Mouse (Mus musculus) kidney, postnatal 0 days (tissue): ENCODE data around the gene Tnfaip8l3. TPM values are rescaled to one million over a fixed set of nuclear protein-coding genes. Genes with fewer than 3 reads are reported as not detected.
"Not testable (repeated sequence)": the region's sequence is repeated elsewhere in the genome, so short reads cannot be mapped to it uniquely, and the experiment has no call there.

Experiments used
- ATAC-seq: fragments of 200-750 bp; cut with Nextera tagmentation; replicated peaks from 2 replicates; pipeline ENCODE4 v1.8.0; 2017; ENCODE audit warnings: low read depth, moderate number of reproducible peaks, moderate TSS enrichment, moderate library complexity; ENCODE audit not compliant: low FRiP score
- DNase-seq: peaks from one replicate; pipeline ENCODE4 v3.0.0-alpha.2; 2016; ENCODE audit warnings: low spot score
- H3K27ac ChIP-seq: fragments of 300-500 bp; sonication (generic); 2 replicates; pipeline ENCODE4 v1.5.1; 2014; ENCODE audit warnings: mild to moderate bottlenecking
- H3K27me3 ChIP-seq: fragments of 300-500 bp; sonication (generic); 2 replicates; pipeline ENCODE4 v1.6.1; 2014; ENCODE audit warnings: low read length, mixed read lengths; ENCODE audit not compliant: insufficient read depth
- H3K36me3 ChIP-seq: fragments of 300-500 bp; sonication (generic); 2 replicates; pipeline ENCODE4 v1.6.1; 2014; ENCODE audit warnings: low read length, mixed read lengths; ENCODE audit not compliant: insufficient read depth
- H3K4me1 ChIP-seq: fragments of 300-500 bp; sonication (generic); replicated peaks from 2 replicates; pipeline ENCODE4 v1.6.1; 2014; ENCODE audit warnings: antibody characterized with exemption, low read length, mixed read lengths; ENCODE audit not compliant: insufficient read depth
- H3K4me2 ChIP-seq: fragments of 300-500 bp; sonication (generic); 2 replicates; pipeline ENCODE4 v1.6.1; 2014; ENCODE audit warnings: mild to moderate bottlenecking, low read length, moderate library complexity, mixed read lengths
- H3K4me3 ChIP-seq: fragments of 300-500 bp; sonication (generic); replicated peaks from 2 replicates; pipeline ENCODE4 v1.5.1; 2014; ENCODE audit warnings: low read depth, low read length
- H3K9ac ChIP-seq: fragments of 300-500 bp; sonication (generic); 2 replicates; pipeline ENCODE4 v1.6.1; 2014; ENCODE audit warnings: low read depth, low read length
- H3K9me3 ChIP-seq: fragments of 300-500 bp; sonication (generic); replicated peaks from 2 replicates; pipeline ENCODE4 v1.6.1; 2016; ENCODE audit warnings: low read length, inconsistent platforms, mixed read lengths
- CTCF ChIP-seq: IDR thresholded peaks from 2 replicates; pipeline ENCODE4 v1.5.1; 2016; ENCODE audit warnings: antibody characterized with exemption, low read depth, mild to moderate bottlenecking, moderate library complexity
- whole genome bisulfite sequencing: fragments of 180-500 bp; shearing (Covaris S2); extraction: QIAGEN DNeasy Blood & Tissue Kit; methylation state at CpG from one replicate; pipeline ENCODE4 v1.1.7; 2014; 5-methylcytosine and 5-hydroxymethylcytosine counted together
- polyA plus RNA-seq: library from polyadenylated mRNA; unstranded; fragments of >200 nt; fragmentation: Nextera tagmentation; extraction: Ambion mirVana; gene quantifications from 2 replicates; pipeline ENCODE4 v1.2.1, GENCODE M21; 2015

Tnfaip8l3 gene
- polyA plus RNA-seq, 1 experiment from 2014 or later = 0.30 TPM

GRCm38 (mm10) chr9:54034691-54035090 lies 33.5 kb downstream of the Tnfaip8l3 start:
- WGBS = 85% methylated on average over 5 of the region's 5 CpGs
- Histone ChIP-seq H3K4me3 (no peak overlapping the region), H3K36me3 (no peaks in the 10 kb centered on the region), H3K4me1 (no peaks in the 10 kb centered on the region), H3K9ac (no peak overlapping the region), H3K4me2 (no peak overlapping the region), H3K9me3 (no peaks in the 10 kb centered on the region), H3K27ac (no peak overlapping the region), H3K27me3 (no peaks in the 10 kb centered on the region)
- DNase-seq (no peak), ATAC-seq (no peak)
- TF ChIP-seq CTCF = no peak

GRCm38 (mm10) chr9:54022795-54023194 lies 45.4 kb downstream of the Tnfaip8l3 start:
- ATAC-seq (no peak), DNase-seq (peak; percentile 6)
- Histone ChIP-seq H3K9ac (no peak overlapping the region), H3K4me3 (no peak overlapping the region), H3K4me1 (no peaks in the 10 kb centered on the region), H3K27ac (no peak overlapping the region), H3K27me3 (no peaks in the 10 kb centered on the region), H3K4me2 (no peak overlapping the region), H3K36me3 (no peaks in the 10 kb centered on the region), H3K9me3 (no peaks in the 10 kb centered on the region)
- TF ChIP-seq CTCF = no peak
- 60% methylated on average over 3 of the region's 3 CpGs for WGBS

- no peak overlapping the region for H3K4me3 ChIP-seq
- no peak for TF ChIP-seq CTCF
- H3K27ac ChIP-seq = no peak overlapping the region
- 62% methylated on average over 1 of the region's 1 CpGs for WGBS
- DNase-seq (no peak), ATAC-seq (no peak)
- no peaks in the 10 kb centered on the region for H3K36me3 ChIP-seq
- H3K4me1 ChIP-seq = no peaks in the 10 kb centered on the region
- no peak overlapping the region for H3K9ac ChIP-seq
- no peaks in the 10 kb centered on the region for H3K9me3 ChIP-seq
- no peak overlapping the region for H3K4me2 ChIP-seq
- no peaks in the 10 kb centered on the region for H3K27me3 ChIP-seq
These were observed 73.7 kb downstream of the Tnfaip8l3 start for GRCm38 (mm10) chr9:53994528-53994927.

- H3K9me3 ChIP-seq, ATAC-seq, H3K27ac ChIP-seq, H3K36me3 ChIP-seq, H3K4me3 ChIP-seq, H3K9ac ChIP-seq, DNase-seq, H3K4me2 ChIP-seq, H3K27me3 ChIP-seq, H3K4me1 ChIP-seq: not testable (repeated sequence)
These were observed 75.6 kb downstream of the Tnfaip8l3 start for GRCm38 (mm10) chr9:53992567-53992966.

GRCm38 (mm10) chr9:53990921-53991320 lies 77.3 kb downstream of the Tnfaip8l3 start:
- DNase-seq (peak; percentile 87), ATAC-seq (peak; percentile 76)
- TF ChIP-seq CTCF = peak; percentile 92
- Histone ChIP-seq H3K4me2 (no peak overlapping the region), H3K27ac (no peak overlapping the region), H3K4me1 (no peaks in the 10 kb centered on the region), H3K4me3 (no peak overlapping the region), H3K9ac (no peak overlapping the region), H3K9me3 (no peaks in the 10 kb centered on the region), H3K36me3 (no peaks in the 10 kb centered on the region), H3K27me3 (no peaks in the 10 kb centered on the region)
- WGBS = 3% methylated on average over 3 of the region's 3 CpGs

- peak; percentile 81 for TF ChIP-seq CTCF
- 23% methylated on average over 3 of the region's 3 CpGs for WGBS
These were observed 81.2 kb downstream of the Tnfaip8l3 start for GRCm38 (mm10) chr9:53986972-53987371.

GRCm38 (mm10) chr9:53984868-53985267 lies 83.3 kb downstream of the Tnfaip8l3 start:
- H3K27ac ChIP-seq = no peak overlapping the region
- H3K4me2 ChIP-seq = no peak overlapping the region
- DNase-seq (peak; percentile 67), ATAC-seq (no peak)
- no peaks in the 10 kb centered on the region for H3K4me1 ChIP-seq
- H3K9me3 ChIP-seq = no peaks in the 10 kb centered on the region
- TF ChIP-seq CTCF = peak; percentile 80
- no peaks in the 10 kb centered on the region for H3K27me3 ChIP-seq
- no peaks in the 10 kb centered on the region for H3K36me3 ChIP-seq
- no peak overlapping the region for H3K9ac ChIP-seq
- WGBS = 38% methylated on average over 9 of the region's 9 CpGs
- H3K4me3 ChIP-seq = no peak overlapping the region

More at GRCm38 (mm10) chr9:53986972-53987371, 81.2 kb downstream of the Tnfaip8l3 start:
- no peak overlapping the region for H3K9ac ChIP-seq
- no peaks in the 10 kb centered on the region for H3K9me3 ChIP-seq
- ATAC-seq (no peak), DNase-seq (peak; percentile 75)
- no peaks in the 10 kb centered on the region for H3K36me3 ChIP-seq
- no peaks in the 10 kb centered on the region for H3K27me3 ChIP-seq
- H3K4me1 ChIP-seq = no peaks in the 10 kb centered on the region
- no peak overlapping the region for H3K27ac ChIP-seq
- no peak overlapping the region for H3K4me2 ChIP-seq
- no peak overlapping the region for H3K4me3 ChIP-seq
